Mouse (Mus musculus) embryonic facial prominence, embryonic 15.5 days (tissue): ENCODE results near the gene Zdhhc14. TPM values are rescaled to one million over a fixed set of nuclear protein-coding genes. Genes with fewer than 3 reads are reported as not detected.

Source experiments
- ATAC-seq: fragments of 200-750 bp; cut with Nextera tagmentation; 2 replicates; pipeline ENCODE4 v1.8.0; 2017; ENCODE audit warnings: low read depth, moderate TSS enrichment; ENCODE audit not compliant: insufficient number of reproducible peaks, low FRiP score, low TSS enrichment
- H3K27ac ChIP-seq: fragments of 300-500 bp; sonication (generic); replicated peaks from 2 replicates; pipeline ENCODE4 v1.5.1; 2015; ENCODE audit warnings: mild to moderate bottlenecking, inconsistent platforms
- H3K27me3 ChIP-seq: fragments of 300-500 bp; sonication (generic); 2 replicates; pipeline ENCODE4 v1.6.1; 2015; ENCODE audit warnings: inconsistent platforms
- H3K36me3 ChIP-seq: fragments of 300-500 bp; sonication (generic); 2 replicates; pipeline ENCODE4 v1.6.1; 2015; ENCODE audit warnings: mild to moderate bottlenecking, inconsistent platforms
- H3K4me1 ChIP-seq: fragments of 300-500 bp; sonication (generic); 2 replicates; pipeline ENCODE4 v1.6.1; 2015; ENCODE audit warnings: inconsistent platforms
- H3K4me2 ChIP-seq: fragments of 300-500 bp; sonication (generic); replicated peaks from 2 replicates; pipeline ENCODE4 v1.6.1; 2015; ENCODE audit warnings: mild to moderate bottlenecking, inconsistent platforms
- H3K4me3 ChIP-seq: fragments of 300-500 bp; sonication (generic); replicated peaks from 2 replicates; pipeline ENCODE4 v1.5.1; 2015; ENCODE audit warnings: mild to moderate bottlenecking, inconsistent platforms
- H3K9ac ChIP-seq: fragments of 300-500 bp; sonication (generic); 2 replicates; pipeline ENCODE4 v1.6.1; 2015; ENCODE audit warnings: inconsistent platforms
- H3K9me3 ChIP-seq: fragments of 300-500 bp; sonication (generic); replicated peaks from 2 replicates; pipeline ENCODE4 v1.6.1; 2016; ENCODE audit warnings: inconsistent platforms
- WGBS: fragments of 180-500 bp; shearing (Covaris S2); methylation state at CpG from one replicate; pipeline ENCODE4 v1.1.7; 2015; 5-methylcytosine and 5-hydroxymethylcytosine counted together
- polyA plus RNA-seq: library from polyadenylated mRNA; unstranded; fragments of >200 nt; fragmentation: Nextera tagmentation; extraction: Ambion mirVana; gene quantifications from 2 replicates; pipeline ENCODE4 v1.2.1, GENCODE M21; 2015

Zdhhc14 gene
- polyA plus RNA-seq, 1 experiment from 2014 or later, result 5.2 TPM

- no peak overlapping the region for H3K9ac ChIP-seq
- H3K4me1 ChIP-seq, result no peaks in the 10 kb centered on the region; the same call in 1 of the 2 replicates
- H3K27me3 ChIP-seq, result no peaks in the 10 kb centered on the region
- H3K36me3 ChIP-seq, result no peaks in the 10 kb centered on the region
- H3K4me2 ChIP-seq, result no peak overlapping the region
- no peaks in the 10 kb centered on the region for H3K9me3 ChIP-seq
- 77% methylated on average over 4 of the region's 4 CpGs for WGBS
- no peak overlapping the region for H3K4me3 ChIP-seq
- no peak for ATAC-seq
- H3K27ac ChIP-seq, result no peak overlapping the region
Observed at GRCm38 (mm10) chr17:5793593-5793992, 301.2 kb downstream of the Zdhhc14 start.

- Histone ChIP-seq H3K4me1 (no peaks in the 10 kb centered on the region; the same call in 1 of the 2 replicates), H3K4me3 (no peak overlapping the region), H3K27ac (no peak overlapping the region), H3K9me3 (no peaks in the 10 kb centered on the region), H3K27me3 (no peaks in the 10 kb centered on the region), H3K36me3 (no peaks in the 10 kb centered on the region), H3K4me2 (no peak overlapping the region), H3K9ac (no peak overlapping the region)
- WGBS, result 66% methylated on average over 5 of the region's 5 CpGs
- no peak for ATAC-seq
Observed at GRCm38 (mm10) chr17:5794276-5794675, 301.9 kb downstream of the Zdhhc14 start.

- H3K27me3 ChIP-seq, result no peaks in the 10 kb centered on the region
- no peaks in the 10 kb centered on the region for H3K9me3 ChIP-seq
- no peak overlapping the region for H3K9ac ChIP-seq
- no peak for ATAC-seq
- no peaks in the 10 kb centered on the region; the same call in 1 of the 2 replicates for H3K4me1 ChIP-seq
- H3K4me3 ChIP-seq, result no peak overlapping the region
- H3K36me3 ChIP-seq, result no peaks in the 10 kb centered on the region
- no peak overlapping the region for H3K4me2 ChIP-seq
- H3K27ac ChIP-seq, result no peak overlapping the region
- 73% methylated on average over 5 of the region's 5 CpGs for WGBS
Observed at GRCm38 (mm10) chr17:5795369-5795768, 303.0 kb downstream of the Zdhhc14 start.

- ATAC-seq, result peak; percentile 80; the same call in 1 of the 2 replicates
- 0% methylated on average over 5 of the region's 5 CpGs for WGBS
Observed at GRCm38 (mm10) chr17:5795878-5796277, 303.5 kb downstream of the Zdhhc14 start.

GRCm38 (mm10) chr17:5797124-5797760 lies 304.9 kb downstream of the Zdhhc14 start:
- 70% methylated on average over 5 of the region's 5 CpGs for WGBS
- Histone ChIP-seq H3K27ac (no peak overlapping the region), H3K27me3 (no peaks in the 10 kb centered on the region), H3K4me1 (peaks cover 5% of the 10 kb centered on the region; the same call in 1 of the 2 replicates), H3K36me3 (no peaks in the 10 kb centered on the region), H3K4me2 (no peak overlapping the region), H3K9me3 (no peaks in the 10 kb centered on the region), H3K9ac (no peak overlapping the region), H3K4me3 (no peak overlapping the region)
- no peak for ATAC-seq

More at GRCm38 (mm10) chr17:5795878-5796277, 303.5 kb downstream of the Zdhhc14 start:
- Histone ChIP-seq H3K27ac (no peak overlapping the region), H3K4me3 (no peak overlapping the region), H3K4me1 (no peaks in the 10 kb centered on the region; the same call in 1 of the 2 replicates), H3K4me2 (no peak overlapping the region), H3K9ac (no peak overlapping the region), H3K36me3 (no peaks in the 10 kb centered on the region), H3K27me3 (no peaks in the 10 kb centered on the region), H3K9me3 (no peaks in the 10 kb centered on the region)

GRCm38 (mm10) chr17:5798221-5798801 lies 306.0 kb downstream of the Zdhhc14 start:
- Histone ChIP-seq H3K27ac (no peak overlapping the region), H3K9ac (no peak overlapping the region), H3K4me2 (no peak overlapping the region), H3K36me3 (no peaks in the 10 kb centered on the region), H3K27me3 (no peaks in the 10 kb centered on the region), H3K9me3 (no peaks in the 10 kb centered on the region), H3K4me1 (peaks cover 5% of the 10 kb centered on the region; the same call in 1 of the 2 replicates), H3K4me3 (no peak overlapping the region)
- ATAC-seq, result no peak
- WGBS, result 70% methylated on average over 13 of the region's 13 CpGs

GRCm38 (mm10) chr17:5798900-5799299 lies 306.5 kb downstream of the Zdhhc14 start:
- Histone ChIP-seq H3K9me3 (no peaks in the 10 kb centered on the region), H3K4me2 (no peak overlapping the region), H3K9ac (no peak overlapping the region), H3K4me3 (no peak overlapping the region), H3K36me3 (no peaks in the 10 kb centered on the region), H3K27me3 (no peaks in the 10 kb centered on the region), H3K4me1 (peaks cover 7% of the 10 kb centered on the region; the same call in 1 of the 2 replicates), H3K27ac (no peak overlapping the region)
- 67% methylated on average over 5 of the region's 5 CpGs for WGBS
- ATAC-seq, result no peak

GRCm38 (mm10) chr17:5799396-5800021 lies 307.2 kb downstream of the Zdhhc14 start:
- H3K4me1 ChIP-seq, result peaks cover 14% of the 10 kb centered on the region
- no peak overlapping the region for H3K4me3 ChIP-seq
- no peaks in the 10 kb centered on the region for H3K36me3 ChIP-seq
- H3K4me2 ChIP-seq, result no peak overlapping the region
- H3K27ac ChIP-seq, result no peak overlapping the region
- no peak overlapping the region for H3K9ac ChIP-seq
- no peaks in the 10 kb centered on the region for H3K27me3 ChIP-seq
- no peak for ATAC-seq
- 83% methylated on average over 17 of the region's 17 CpGs for WGBS
- no peaks in the 10 kb centered on the region for H3K9me3 ChIP-seq

- WGBS, result 79% methylated on average over 2 of the region's 2 CpGs
- ATAC-seq, result no peak
- Histone ChIP-seq H3K9ac (no peak overlapping the region), H3K27ac (no peak overlapping the region), H3K36me3 (no peaks in the 10 kb centered on the region), H3K4me3 (no peak overlapping the region), H3K9me3 (no peaks in the 10 kb centered on the region), H3K4me2 (no peak overlapping the region), H3K27me3 (no peaks in the 10 kb centered on the region), H3K4me1 (peaks cover 21% of the 10 kb centered on the region)
Observed at GRCm38 (mm10) chr17:5800254-5800653, 307.9 kb downstream of the Zdhhc14 start.

GRCm38 (mm10) chr17:5800824-5801560 lies 308.6 kb downstream of the Zdhhc14 start:
- Histone ChIP-seq H3K27ac (no peak overlapping the region), H3K36me3 (no peaks in the 10 kb centered on the region), H3K27me3 (no peaks in the 10 kb centered on the region), H3K4me3 (no peak overlapping the region), H3K4me2 (no peak overlapping the region), H3K9ac (no peak overlapping the region), H3K4me1 (peaks cover 27% of the 10 kb centered on the region), H3K9me3 (no peaks in the 10 kb centered on the region)
- 72% methylated on average over 7 of the region's 7 CpGs for WGBS
- no peak for ATAC-seq
